Mouse (Mus musculus): ENCODE measurements around the gene Arhgap15. TPM values are rescaled to one million over a fixed set of nuclear protein-coding genes. Genes with fewer than 3 reads are reported as not detected.

Gene Arhgap15
- polyA plus RNA-seq, 1 experiment from 2014 or later = 0.38 TPM

DNA sequence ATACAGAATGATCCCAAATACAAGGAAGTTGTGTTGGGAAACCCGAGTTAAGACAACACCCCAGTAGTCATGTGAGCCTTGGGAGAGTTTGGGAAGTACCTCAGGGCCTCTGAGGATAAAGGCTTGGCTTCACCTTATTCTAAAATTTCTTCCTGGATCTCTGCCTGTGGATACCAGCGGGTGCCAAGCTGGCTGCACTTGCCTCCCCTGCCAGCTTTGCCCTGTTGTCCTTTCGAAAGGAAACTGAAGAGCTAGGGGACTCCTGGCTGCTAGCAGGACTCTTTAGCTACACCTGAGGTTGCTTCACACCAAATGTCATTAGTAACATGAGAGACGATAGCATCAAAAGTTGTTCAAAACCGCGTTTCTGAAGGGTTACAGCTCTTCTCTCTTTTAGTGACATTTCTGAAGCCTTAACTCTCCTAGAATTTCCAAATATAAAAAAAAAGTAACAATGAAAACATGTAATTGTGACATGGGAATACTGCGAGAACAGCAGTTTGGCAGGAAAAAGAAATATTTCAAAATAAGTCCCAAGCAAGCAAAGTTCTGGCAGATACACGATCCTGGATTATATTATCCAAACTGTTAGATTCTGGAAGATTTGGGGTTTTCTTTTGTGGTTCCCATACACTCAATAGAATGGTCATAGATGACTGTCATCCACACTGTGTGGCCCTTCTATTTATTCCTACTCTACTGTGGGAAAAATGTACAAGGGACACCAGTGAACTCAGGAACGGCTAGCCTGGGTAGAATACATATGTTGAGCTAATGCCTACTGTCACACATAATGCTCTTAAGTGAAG is 364.6 kb downstream of the Arhgap15 start:
- Histone ChIP-seq H3K4me1 (no peaks in the 10 kb centered on the region), H3K36me3 (no peaks in the 10 kb centered on the region), H3K27me3 (ENCODE audit: low read depth, poor library complexity, severe bottlenecking) (no peaks in the 10 kb centered on the region), H3K9me3 (replicated peaks) (no peaks in the 10 kb centered on the region), H3K4me3 (no peak overlapping the region), H3K27ac (replicated peaks) (no peak overlapping the region)
- DNase-seq (ENCODE audit: low spot score) = no peak
- 87% methylated on average over 9 of the region's 9 CpGs for WGBS

DNA sequence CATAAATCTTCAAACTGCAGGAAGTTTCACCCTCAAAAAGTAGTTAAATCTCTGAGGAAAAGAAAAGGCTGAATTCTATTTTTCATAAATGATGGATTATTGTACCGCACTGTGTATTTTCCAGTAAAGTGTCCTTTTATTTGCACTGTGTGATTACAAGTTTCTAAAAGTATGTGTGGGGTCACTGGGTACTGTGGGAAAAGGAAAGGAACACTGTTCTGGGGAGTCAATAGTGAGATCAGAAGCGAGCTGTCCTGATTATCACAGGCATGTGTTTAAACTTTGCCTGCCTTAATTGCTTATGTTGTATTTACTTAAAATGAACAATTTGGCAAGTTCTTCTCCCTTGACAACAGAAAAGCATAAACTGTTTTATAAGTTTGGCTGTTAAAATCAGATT is 365.7 kb downstream of the Arhgap15 start:
- Histone ChIP-seq H3K4me1 (no peaks in the 10 kb centered on the region), H3K27me3 (ENCODE audit: low read depth, poor library complexity, severe bottlenecking) (no peaks in the 10 kb centered on the region), H3K27ac (replicated peaks) (no peak overlapping the region), H3K36me3 (no peaks in the 10 kb centered on the region), H3K9me3 (replicated peaks) (no peaks in the 10 kb centered on the region), H3K4me3 (no peak overlapping the region)
- DNase-seq (ENCODE audit: low spot score) = no peak
- WGBS = 81% methylated on average over 2 of the region's 2 CpGs

DNA sequence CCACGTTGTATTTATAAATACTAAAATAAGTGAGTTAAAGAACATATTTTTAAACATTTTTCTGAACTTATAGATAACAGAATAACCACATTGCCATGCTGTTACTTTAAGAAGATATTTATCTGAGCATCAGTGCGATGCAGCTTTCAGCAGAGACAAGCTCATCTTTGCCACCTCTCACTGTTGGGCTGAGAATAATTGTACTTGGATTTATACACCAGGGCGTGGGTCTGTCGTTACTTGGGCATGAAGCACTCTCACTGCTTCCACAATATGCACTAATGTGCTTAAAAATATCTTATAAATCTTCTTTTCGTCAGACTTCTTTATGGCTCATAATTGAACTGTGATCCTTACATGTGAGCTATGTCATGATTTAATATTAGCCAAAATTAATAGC is 372.5 kb downstream of the Arhgap15 start:
- Histone ChIP-seq H3K36me3 (no peaks in the 10 kb centered on the region), H3K27ac (replicated peaks) (no peak overlapping the region), H3K4me1 (no peaks in the 10 kb centered on the region), H3K9me3 (replicated peaks) (no peaks in the 10 kb centered on the region), H3K4me3 (no peak overlapping the region), H3K27me3 (ENCODE audit: low read depth, poor library complexity, severe bottlenecking) (no peaks in the 10 kb centered on the region)
- DNase-seq (ENCODE audit: low spot score) = no peak
- 90% methylated on average over 5 of the region's 5 CpGs for WGBS

DNA sequence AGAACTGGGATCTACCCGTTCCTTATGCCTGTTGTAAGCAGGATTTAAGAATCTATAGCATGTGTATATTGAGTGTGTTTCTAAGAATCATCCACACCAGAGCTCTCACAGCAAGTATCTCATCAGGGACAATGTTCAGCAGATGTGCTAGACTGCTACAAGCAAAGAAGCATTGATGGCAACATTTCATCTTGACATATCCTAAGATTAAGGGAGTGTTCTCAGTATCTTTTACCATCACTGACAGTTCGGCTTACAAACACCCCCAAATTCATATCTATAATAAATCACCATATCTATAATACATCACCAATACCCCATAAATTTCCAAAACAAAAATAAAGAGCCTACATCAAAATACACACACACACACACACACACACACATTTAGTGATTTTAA is 374.6 kb downstream of the Arhgap15 start:
- H3K4me3 ChIP-seq = no peak overlapping the region
- no peaks in the 10 kb centered on the region for H3K27me3 ChIP-seq (ENCODE audit: low read depth, poor library complexity, severe bottlenecking)
- DNase-seq (ENCODE audit: low spot score) = no peak
- 83% methylated on average over 2 of the region's 2 CpGs for WGBS
- no peak overlapping the region for H3K27ac ChIP-seq (replicated peaks)
- H3K4me1 ChIP-seq = no peaks in the 10 kb centered on the region
- H3K9me3 ChIP-seq (replicated peaks) = no peaks in the 10 kb centered on the region
- H3K36me3 ChIP-seq = no peaks in the 10 kb centered on the region

DNA sequence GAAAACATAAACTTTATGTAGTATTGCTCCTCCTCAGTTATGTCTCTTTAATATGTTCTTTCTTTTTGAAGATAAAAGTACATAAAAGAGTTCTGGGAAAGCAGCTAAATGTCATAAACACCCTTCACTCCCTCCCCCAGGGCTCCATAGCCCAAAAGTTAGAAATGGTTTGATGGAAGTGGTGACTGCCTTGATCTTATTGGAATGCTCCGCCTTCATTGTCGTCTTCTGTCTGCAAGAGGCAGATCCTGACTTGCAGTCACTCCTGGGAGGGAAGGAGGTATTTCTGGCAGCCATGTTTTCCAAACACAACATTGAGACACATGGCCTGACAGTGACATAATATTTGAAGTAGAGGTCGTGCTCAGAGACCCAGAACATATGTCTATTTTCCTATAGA is 375.5 kb downstream of the Arhgap15 start:
- Histone ChIP-seq H3K36me3 (no peaks in the 10 kb centered on the region), H3K9me3 (replicated peaks) (no peaks in the 10 kb centered on the region), H3K4me1 (no peaks in the 10 kb centered on the region), H3K4me3 (no peak overlapping the region), H3K27me3 (ENCODE audit: low read depth, poor library complexity, severe bottlenecking) (no peaks in the 10 kb centered on the region), H3K27ac (replicated peaks) (no peak overlapping the region)
- 72% methylated on average over 3 of the region's 3 CpGs for whole genome bisulfite sequencing
- DNase-seq (ENCODE audit: low spot score) = no peak

DNA sequence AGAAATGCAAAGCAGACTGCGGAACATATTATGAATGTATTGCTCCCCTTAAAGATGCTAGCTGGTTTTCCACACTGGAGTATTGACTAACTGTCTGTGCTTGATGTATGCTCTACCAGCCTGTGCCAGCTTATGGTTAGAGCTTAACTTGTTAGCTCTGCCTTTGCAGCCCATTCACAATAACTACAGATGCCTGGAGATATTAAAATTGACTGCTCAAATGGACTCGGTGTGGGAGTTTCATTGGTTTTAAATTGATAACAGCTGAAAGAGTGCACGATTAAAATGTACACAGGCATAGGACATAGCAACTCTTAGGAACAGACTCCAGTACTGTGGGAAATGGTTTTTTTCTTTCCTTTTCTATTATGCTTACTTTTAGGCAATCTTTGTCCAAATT is 376.1 kb downstream of the Arhgap15 start:
- 90% methylated on average over 3 of the region's 3 CpGs for WGBS
- H3K27me3 ChIP-seq (ENCODE audit: low read depth, poor library complexity, severe bottlenecking) = no peaks in the 10 kb centered on the region
- H3K9me3 ChIP-seq (replicated peaks) = no peaks in the 10 kb centered on the region
- no peaks in the 10 kb centered on the region for H3K4me1 ChIP-seq
- H3K27ac ChIP-seq (replicated peaks) = no peak overlapping the region
- no peaks in the 10 kb centered on the region for H3K36me3 ChIP-seq
- no peak overlapping the region for H3K4me3 ChIP-seq
- DNase-seq (ENCODE audit: low spot score) = no peak

DNA sequence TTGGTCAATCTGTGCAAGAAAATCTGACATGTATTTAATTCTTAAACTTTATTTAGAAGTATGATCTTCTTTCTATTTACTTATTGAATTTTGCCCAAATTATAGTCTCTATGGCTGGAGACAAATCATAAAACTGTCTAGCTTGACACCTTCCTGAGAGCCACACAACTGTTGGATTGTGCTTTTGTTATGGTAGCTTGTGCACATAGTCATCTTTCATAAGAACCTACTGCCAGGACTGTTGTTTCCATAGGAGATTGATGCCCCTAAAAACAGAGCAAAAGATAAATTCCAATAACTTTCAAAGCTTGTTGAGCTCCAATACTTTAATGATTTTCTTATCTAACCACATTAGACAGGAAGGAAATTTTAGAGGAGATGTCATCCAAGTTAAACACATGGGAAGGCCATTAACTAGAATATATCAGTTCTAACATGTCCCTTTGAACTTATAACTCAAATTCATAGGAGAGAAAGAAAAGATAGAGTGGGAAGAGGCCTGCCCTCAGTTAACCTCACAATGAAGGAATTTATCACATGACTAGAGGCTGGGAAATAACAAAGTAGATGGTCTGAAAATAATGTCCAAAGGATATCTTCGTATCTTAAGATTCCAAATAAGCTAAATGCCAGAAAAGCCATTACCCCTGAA is 377.5 kb downstream of the Arhgap15 start:
- DNase-seq (ENCODE audit: low spot score) = no peak
- WGBS = 94% methylated on average over 1 of the region's 1 CpGs

DNA sequence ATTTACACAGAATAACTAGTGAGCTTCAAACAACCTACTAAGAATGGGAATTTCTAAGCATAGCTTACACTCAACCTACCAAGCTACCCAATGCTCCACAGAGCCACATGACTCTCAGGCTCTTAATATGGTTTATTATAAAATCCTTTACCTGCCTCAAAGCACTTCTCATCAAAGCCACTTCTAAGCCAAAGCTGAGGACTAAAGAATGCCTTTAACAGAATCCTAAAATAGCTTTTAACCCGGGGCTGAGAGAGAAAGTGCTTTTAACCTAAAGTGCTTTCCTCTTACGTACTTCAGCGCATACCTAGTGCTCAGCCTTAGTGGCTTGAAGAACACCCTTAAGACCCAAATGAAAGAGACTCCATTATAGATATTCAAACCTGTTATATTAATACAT is 380.9 kb downstream of the Arhgap15 start:
- H3K4me1 ChIP-seq = no peaks in the 10 kb centered on the region
- H3K36me3 ChIP-seq = no peaks in the 10 kb centered on the region
- H3K4me3 ChIP-seq = no peak overlapping the region
- DNase-seq (ENCODE audit: low spot score) = no peak
- no peaks in the 10 kb centered on the region for H3K27me3 ChIP-seq (ENCODE audit: low read depth, poor library complexity, severe bottlenecking)
- H3K27ac ChIP-seq (replicated peaks) = no peak overlapping the region
- no peaks in the 10 kb centered on the region for H3K9me3 ChIP-seq (replicated peaks)
- 83% methylated on average over 3 of the region's 3 CpGs for WGBS

More for the DNA sequence above, 377.5 kb downstream of the Arhgap15 start:
- H3K9me3 ChIP-seq (replicated peaks) = no peaks in the 10 kb centered on the region
- no peak overlapping the region for H3K4me3 ChIP-seq
- no peak overlapping the region for H3K27ac ChIP-seq (replicated peaks)
- H3K36me3 ChIP-seq = no peaks in the 10 kb centered on the region
- no peaks in the 10 kb centered on the region for H3K27me3 ChIP-seq (ENCODE audit: low read depth, poor library complexity, severe bottlenecking)
- no peaks in the 10 kb centered on the region for H3K4me1 ChIP-seq

DNA sequence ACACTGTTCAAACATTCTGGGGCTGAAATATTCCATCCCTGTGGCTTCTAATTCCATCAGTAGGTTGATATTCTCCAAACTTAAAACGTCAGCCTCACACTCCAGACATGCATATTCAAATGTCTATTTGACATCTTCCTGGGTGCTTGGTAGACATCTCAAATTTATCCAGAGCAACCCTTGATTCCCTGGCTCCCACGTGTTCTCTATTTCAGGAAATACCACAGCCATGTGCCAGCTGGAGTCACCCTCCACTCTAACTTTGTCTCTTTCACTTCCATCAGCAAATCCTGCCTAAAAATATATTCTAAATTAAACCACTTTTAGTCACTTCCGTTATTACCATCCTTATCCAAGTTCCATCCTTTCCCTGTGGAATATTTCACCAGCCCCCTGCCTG is 382.6 kb downstream of the Arhgap15 start:
- Histone ChIP-seq H3K27ac (replicated peaks) (no peak overlapping the region), H3K36me3 (no peaks in the 10 kb centered on the region)
- no peak for DNase-seq (ENCODE audit: low spot score)

DNA sequence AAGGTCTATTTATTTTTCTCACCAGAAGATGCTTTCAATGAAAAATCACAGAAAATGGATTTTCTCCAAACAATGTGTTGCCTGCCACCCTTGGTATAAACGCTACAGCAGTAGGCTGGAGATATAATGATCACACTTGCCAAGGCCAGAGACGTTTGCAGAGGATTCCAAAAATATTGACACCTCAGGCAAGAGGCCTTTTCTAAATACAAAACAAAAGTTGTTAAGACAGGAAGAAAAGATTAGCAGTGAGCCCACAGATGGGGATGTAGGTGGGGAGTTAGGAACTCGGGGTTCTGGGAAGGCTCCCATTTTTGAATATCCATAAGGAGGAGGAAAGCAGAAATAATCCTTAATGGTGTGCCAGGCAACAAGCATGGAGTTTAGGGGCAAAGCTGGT is 386.2 kb downstream of the Arhgap15 start:
- Histone ChIP-seq H3K4me1 (no peaks in the 10 kb centered on the region), H3K36me3 (no peaks in the 10 kb centered on the region), H3K9me3 (replicated peaks) (no peaks in the 10 kb centered on the region), H3K27ac (replicated peaks) (no peak overlapping the region), H3K4me3 (no peak overlapping the region), H3K27me3 (ENCODE audit: low read depth, poor library complexity, severe bottlenecking) (no peaks in the 10 kb centered on the region)
- DNase-seq (ENCODE audit: low spot score) = no peak
- WGBS = 84% methylated on average over 3 of the region's 3 CpGs

More for the DNA sequence above, 382.6 kb downstream of the Arhgap15 start:
- 89% methylated on average over 3 of the region's 3 CpGs for WGBS
- H3K9me3 ChIP-seq (replicated peaks) = no peaks in the 10 kb centered on the region
- H3K4me1 ChIP-seq = no peaks in the 10 kb centered on the region
- no peaks in the 10 kb centered on the region for H3K27me3 ChIP-seq (ENCODE audit: low read depth, poor library complexity, severe bottlenecking)
- no peak overlapping the region for H3K4me3 ChIP-seq

DNA sequence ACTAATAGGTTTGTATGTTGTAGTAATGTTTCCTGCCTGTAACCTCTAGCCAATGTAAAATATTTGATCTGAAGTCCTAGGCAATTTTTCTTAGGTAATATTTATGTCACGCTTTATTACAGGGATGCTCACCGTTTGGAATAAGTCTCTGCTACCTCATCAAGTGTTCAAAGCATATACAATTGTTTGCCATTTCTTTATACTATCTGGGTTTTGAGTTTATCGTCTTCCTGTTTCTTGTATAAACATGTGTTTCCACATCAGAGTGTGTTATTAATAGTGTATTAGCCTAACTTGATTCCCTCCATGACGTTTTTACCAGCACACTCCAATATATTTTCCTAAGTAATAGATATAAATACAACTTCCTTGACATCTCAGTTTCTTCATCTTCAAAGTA is 391.8 kb downstream of the Arhgap15 start:
- WGBS = 89% methylated on average over 4 of the region's 4 CpGs
- Histone ChIP-seq H3K4me3 (no peak overlapping the region), H3K36me3 (no peaks in the 10 kb centered on the region), H3K27me3 (ENCODE audit: low read depth, poor library complexity, severe bottlenecking) (no peaks in the 10 kb centered on the region), H3K4me1 (no peaks in the 10 kb centered on the region), H3K9me3 (replicated peaks) (no peaks in the 10 kb centered on the region), H3K27ac (replicated peaks) (no peak overlapping the region)
- no peak for DNase-seq (ENCODE audit: low spot score)

DNA sequence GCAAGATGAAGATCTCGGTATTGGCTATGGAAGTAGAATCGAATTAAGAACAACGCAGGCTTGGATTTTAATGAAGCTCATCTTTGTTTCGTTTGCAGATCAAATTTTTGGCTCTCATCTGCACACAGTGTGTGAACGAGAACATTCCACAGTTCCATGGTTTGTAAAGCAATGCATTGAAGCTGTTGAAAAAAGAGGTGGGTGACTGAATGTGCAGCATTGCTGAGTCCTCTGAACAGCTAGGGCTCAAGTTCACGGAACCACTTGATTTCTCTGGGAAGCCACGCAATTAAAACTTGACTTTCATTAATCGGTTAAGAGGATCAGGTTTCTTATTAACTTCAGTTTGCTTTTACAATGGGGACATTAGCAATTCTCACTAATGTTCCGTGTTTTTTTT is 393.5 kb downstream of the Arhgap15 start:
- Histone ChIP-seq H3K36me3 (no peaks in the 10 kb centered on the region), H3K9me3 (replicated peaks) (no peaks in the 10 kb centered on the region), H3K27ac (replicated peaks) (no peak overlapping the region), H3K4me3 (no peak overlapping the region), H3K4me1 (no peaks in the 10 kb centered on the region), H3K27me3 (ENCODE audit: low read depth, poor library complexity, severe bottlenecking) (no peaks in the 10 kb centered on the region)
- WGBS = 90% methylated on average over 9 of the region's 9 CpGs
- no peak for DNase-seq (ENCODE audit: low spot score)

DNA sequence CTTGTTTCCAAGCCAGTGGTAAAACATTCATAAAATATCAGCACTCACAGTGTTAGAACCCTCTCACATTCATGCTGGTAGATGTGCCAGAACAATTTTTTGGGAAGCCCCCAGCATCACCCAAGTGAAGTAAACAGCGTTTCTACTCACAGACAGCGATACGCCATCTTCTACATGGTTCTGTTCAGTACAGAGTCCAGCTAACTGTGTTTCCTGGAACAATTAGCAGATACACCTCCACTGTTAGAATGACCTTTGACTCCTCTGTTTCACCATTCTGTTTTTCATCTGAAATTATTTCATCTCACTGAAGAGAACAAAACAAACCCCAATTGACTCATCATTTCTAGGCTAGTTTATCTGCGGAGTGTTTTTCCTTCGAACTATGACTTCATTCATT is 394.0 kb downstream of the Arhgap15 start:
- WGBS = 97% methylated on average over 5 of the region's 5 CpGs
- H3K9me3 ChIP-seq (replicated peaks) = no peaks in the 10 kb centered on the region
- no peak overlapping the region for H3K27ac ChIP-seq (replicated peaks)
- H3K4me3 ChIP-seq = no peak overlapping the region
- no peaks in the 10 kb centered on the region for H3K27me3 ChIP-seq (ENCODE audit: low read depth, poor library complexity, severe bottlenecking)
- no peaks in the 10 kb centered on the region for H3K4me1 ChIP-seq
- H3K36me3 ChIP-seq = no peaks in the 10 kb centered on the region
- DNase-seq (ENCODE audit: low spot score) = no peak

Data from midbrain, embryonic 10.5 days (tissue).